Mouse (Mus musculus): ENCODE measurements around the gene Grcc10.

- TF ChIP-seq CTCF (IDR thresholded peaks at IDR 0.05; ENCODE audit: low read depth, low read length) = no peak
- no peak for TF ChIP-seq POLR2A (IDR thresholded peaks at IDR 0.05; ENCODE audit: borderline replicate concordance, low read depth, low read length)
Observed at GRCm38 (mm10) chr6:124755831-124756595, 14.8 kb upstream of the Grcc10 start, which contains the start of the genes Gm45234 and Atn1.
